Mouse (Mus musculus) megakaryocyte-erythroid progenitor cell, adult 5-6 weeks (primary cell): ENCODE measurements at regions not wholly inside any gene's neighbourhood (a gene's known extent, or its start where the extent isn't known, plus 50 kb on each side); places are given as distances from the start of the nearest gene placed in this dataset.

Experiments used
- ATAC-seq: replicated peaks from 2 replicates; pipeline ENCODE4 v1.8.0; 2016; ENCODE audit warnings: mild to moderate bottlenecking, inconsistent platforms; ENCODE audit not compliant: severe bottlenecking, poor library complexity, low FRiP score, low TSS enrichment

DNA sequence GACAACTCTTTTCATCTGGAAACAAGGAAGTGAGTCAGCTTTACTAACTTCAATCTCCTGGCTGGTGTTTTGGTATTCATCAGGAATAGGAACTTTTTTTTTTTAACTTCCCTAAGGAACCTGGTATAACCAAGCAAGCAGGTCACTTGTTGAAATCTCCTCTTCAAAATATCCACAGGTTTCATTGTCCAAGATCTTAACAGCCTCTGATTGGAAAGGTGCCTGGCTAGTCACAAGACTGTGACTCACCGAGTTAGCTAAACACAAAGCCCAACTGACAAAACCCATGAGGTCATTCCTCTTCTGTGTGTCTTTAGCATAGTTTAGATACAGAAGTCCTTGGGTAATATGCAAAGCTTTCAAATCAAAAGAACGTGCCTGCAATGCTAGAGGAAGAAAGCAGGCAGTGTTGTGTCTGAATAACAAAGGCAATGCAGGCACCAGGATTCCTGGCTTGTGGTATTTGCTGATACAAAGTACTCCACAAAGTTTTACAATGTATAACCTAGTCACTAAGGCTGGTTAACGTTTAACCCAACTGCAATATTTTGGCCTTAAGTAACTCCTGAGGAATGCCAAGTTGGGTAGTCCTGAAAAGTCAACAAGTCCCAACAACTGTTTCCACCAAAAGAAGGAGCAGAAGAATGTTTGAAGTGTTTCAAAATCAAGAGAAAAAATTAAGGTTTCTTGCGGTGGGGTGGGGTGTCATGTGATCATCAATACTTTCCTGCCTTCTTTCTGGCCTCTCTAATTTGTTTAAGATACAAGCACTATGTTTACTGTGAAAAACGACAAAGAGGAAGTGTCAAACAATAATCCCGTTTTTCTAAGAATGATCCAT, 57.5 kb upstream of the Klf6 start:
- ATAC-seq = no peak

- no peak for ATAC-seq
Measured at GRCm38 (mm10) chr13:5804381-5804941, 56.8 kb upstream of the Klf6 start.

DNA sequence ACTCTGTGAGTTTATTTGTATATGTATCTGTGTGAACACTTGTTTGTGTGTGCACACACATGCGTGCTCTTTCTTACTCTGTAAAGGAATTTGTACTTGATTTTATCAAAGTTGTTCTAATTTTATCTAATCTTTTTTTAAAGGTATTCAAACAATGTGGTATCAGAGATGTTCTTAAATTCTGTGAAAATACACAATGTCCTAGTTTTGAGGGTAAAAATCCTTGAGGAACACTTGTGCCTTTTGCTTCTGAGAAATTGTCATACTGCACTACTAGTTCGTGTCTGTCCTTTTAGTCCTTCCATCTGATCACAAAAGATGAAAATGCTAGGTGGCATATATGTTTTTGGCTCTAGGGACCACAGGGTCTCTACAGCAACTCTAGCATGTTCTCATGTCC, 52.9 kb upstream of the Klf6 start:
- no peak for ATAC-seq
